Mouse (Mus musculus) forebrain, embryonic 15.5 days (tissue): Measurements from ENCODE around the gene Ptar1. TPM values are rescaled to one million over a fixed set of nuclear protein-coding genes. Genes with fewer than 3 reads are reported as not detected.

Source experiments
- ATAC-seq: fragments of 200-750 bp; cut with Nextera tagmentation; replicated peaks from 2 replicates; pipeline ENCODE4 v1.8.0; 2017; ENCODE audit warnings: mild to moderate bottlenecking, moderate TSS enrichment, moderate library complexity
- H3K27ac ChIP-seq: fragments of 300-500 bp; sonication (generic); replicated peaks from 2 replicates; pipeline ENCODE4 v1.5.1; 2015; ENCODE audit warnings: mild to moderate bottlenecking, inconsistent platforms
- H3K27me3 ChIP-seq: fragments of 300-500 bp; sonication (generic); 2 replicates; pipeline ENCODE4 v1.6.1; 2015; ENCODE audit warnings: inconsistent platforms
- H3K36me3 ChIP-seq: fragments of 300-500 bp; sonication (generic); 2 replicates; pipeline ENCODE4 v1.6.1; 2015; ENCODE audit warnings: mild to moderate bottlenecking, inconsistent platforms
- H3K4me1 ChIP-seq: fragments of 300-500 bp; sonication (generic); 2 replicates; pipeline ENCODE4 v1.6.1; 2015; ENCODE audit warnings: inconsistent platforms
- H3K4me2 ChIP-seq: fragments of 300-500 bp; sonication (generic); replicated peaks from 2 replicates; pipeline ENCODE4 v1.6.1; 2015; ENCODE audit warnings: mild to moderate bottlenecking, inconsistent platforms
- H3K4me3 ChIP-seq: fragments of 300-500 bp; sonication (generic); 2 replicates; pipeline ENCODE4 v1.5.1; 2015; ENCODE audit warnings: mild to moderate bottlenecking, inconsistent platforms
- H3K9ac ChIP-seq: fragments of 300-500 bp; sonication (generic); replicated peaks from 2 replicates; pipeline ENCODE4 v1.6.1; 2015; ENCODE audit warnings: mild to moderate bottlenecking, inconsistent platforms
- H3K9me3 ChIP-seq: fragments of 300-500 bp; sonication (generic); 2 replicates; pipeline ENCODE4 v1.6.1; 2016; ENCODE audit warnings: inconsistent platforms
- WGBS: fragments of 180-500 bp; shearing (Covaris S2); methylation state at CpG from one replicate; pipeline ENCODE4 v1.1.7; 2015; ENCODE audit warnings: mixed read lengths; 5-methylcytosine and 5-hydroxymethylcytosine counted together
- polyA plus RNA-seq: library from polyadenylated mRNA; unstranded; fragments of >200 nt; fragmentation: Nextera tagmentation; extraction: Ambion mirVana; gene quantifications from 2 replicates; pipeline ENCODE4 v1.2.1, GENCODE M21; 2015

Gene Ptar1
- polyA plus RNA-seq, 1 experiment from 2014 or later = 3.3 TPM

- Histone ChIP-seq H3K27me3 (no peaks in the 10 kb centered on the region), H3K4me1 (peaks cover 28% of the 10 kb centered on the region), H3K27ac (peak overlapping the region; percentile 95), H3K36me3 (no peaks in the 10 kb centered on the region), H3K4me2 (peak overlapping the region; percentile 61), H3K9me3 (no peaks in the 10 kb centered on the region), H3K9ac (peak overlapping the region; percentile 86), H3K4me3 (peak overlapping the region; percentile 89)
- WGBS = 1% methylated on average over 17 of the region's 17 CpGs
- ATAC-seq = no peak; the same call in 1 of the 2 replicates
These were observed 72.2 kb downstream of the Ptar1 start for GRCm38 (mm10) chr19:23759322-23759945.

GRCm38 (mm10) chr19:23763371-23763770 is 76.1 kb downstream of the Ptar1 start:
- no peak overlapping the region for H3K27ac ChIP-seq
- H3K4me3 ChIP-seq = no peak overlapping the region
- WGBS = 91% methylated on average over 6 of the region's 6 CpGs
- no peak for ATAC-seq
- H3K4me2 ChIP-seq = no peak overlapping the region
- H3K9me3 ChIP-seq = no peaks in the 10 kb centered on the region
- peaks cover 24% of the 10 kb centered on the region for H3K4me1 ChIP-seq
- no peaks in the 10 kb centered on the region for H3K27me3 ChIP-seq
- no peak overlapping the region for H3K9ac ChIP-seq
- H3K36me3 ChIP-seq = no peaks in the 10 kb centered on the region

- no peak for ATAC-seq
- Histone ChIP-seq H3K36me3 (no peaks in the 10 kb centered on the region), H3K4me2 (no peak overlapping the region), H3K4me1 (peaks cover 24% of the 10 kb centered on the region), H3K27me3 (no peaks in the 10 kb centered on the region), H3K27ac (no peak overlapping the region), H3K4me3 (no peak overlapping the region), H3K9ac (no peak overlapping the region), H3K9me3 (no peaks in the 10 kb centered on the region)
- WGBS = 39% methylated on average over 2 of the region's 2 CpGs
These were observed 76.8 kb downstream of the Ptar1 start for GRCm38 (mm10) chr19:23764051-23764450.

- no peak overlapping the region for H3K27ac ChIP-seq
- H3K9me3 ChIP-seq = no peaks in the 10 kb centered on the region
- no peaks in the 10 kb centered on the region for H3K36me3 ChIP-seq
- H3K4me3 ChIP-seq = no peak overlapping the region
- H3K4me1 ChIP-seq = peaks cover 19% of the 10 kb centered on the region
- H3K9ac ChIP-seq = no peak overlapping the region
- no peaks in the 10 kb centered on the region for H3K27me3 ChIP-seq
- ATAC-seq = no peak
- 50% methylated on average over 5 of the region's 5 CpGs for WGBS
- H3K4me2 ChIP-seq = no peak overlapping the region
These were observed 81.6 kb downstream of the Ptar1 start for GRCm38 (mm10) chr19:23768864-23769263.

- 14% methylated on average over 10 of the region's 10 CpGs for WGBS
- Histone ChIP-seq H3K4me2 (peak overlapping the region; percentile 25), H3K27ac (peak overlapping the region; percentile 47)
These were observed 83.5 kb downstream of the Ptar1 start for GRCm38 (mm10) chr19:23770494-23771423.

GRCm38 (mm10) chr19:23771971-23772370 is 84.7 kb downstream of the Ptar1 start:
- Histone ChIP-seq H3K4me1 (peaks cover 16% of the 10 kb centered on the region), H3K4me2 (no peak overlapping the region), H3K27me3 (no peaks in the 10 kb centered on the region), H3K27ac (no peak overlapping the region), H3K9ac (no peak overlapping the region), H3K9me3 (no peaks in the 10 kb centered on the region), H3K36me3 (no peaks in the 10 kb centered on the region), H3K4me3 (no peak overlapping the region)
- 81% methylated on average over 7 of the region's 7 CpGs for WGBS
- no peak for ATAC-seq

More at GRCm38 (mm10) chr19:23770494-23771423, 83.5 kb downstream of the Ptar1 start:
- H3K9ac ChIP-seq = no peak overlapping the region
- peaks cover 16% of the 10 kb centered on the region for H3K4me1 ChIP-seq
- H3K4me3 ChIP-seq = 0 out of 2 replicates have a peak overlapping the region, but pooled peaks have one; percentile 3
- H3K27me3 ChIP-seq = no peaks in the 10 kb centered on the region
- peak; percentile 82 for ATAC-seq
- no peaks in the 10 kb centered on the region for H3K36me3 ChIP-seq
- no peaks in the 10 kb centered on the region for H3K9me3 ChIP-seq

GRCm38 (mm10) chr19:23775356-23775755 is 88.1 kb downstream of the Ptar1 start:
- H3K4me3 ChIP-seq = no peak overlapping the region
- no peak overlapping the region for H3K9ac ChIP-seq
- no peaks in the 10 kb centered on the region for H3K27me3 ChIP-seq
- no peak overlapping the region for H3K4me2 ChIP-seq
- WGBS = 61% methylated on average over 6 of the region's 6 CpGs
- peaks cover 9% of the 10 kb centered on the region for H3K4me1 ChIP-seq
- H3K27ac ChIP-seq = 0 out of 2 replicates have a peak overlapping the region, but pooled peaks have one; percentile 11
- no peaks in the 10 kb centered on the region for H3K9me3 ChIP-seq
- peak; percentile 44; the same call in 1 of the 2 replicates for ATAC-seq
- no peaks in the 10 kb centered on the region for H3K36me3 ChIP-seq

- Histone ChIP-seq H3K27me3 (no peaks in the 10 kb centered on the region), H3K27ac (no peak overlapping the region), H3K9me3 (no peaks in the 10 kb centered on the region), H3K4me2 (no peak overlapping the region), H3K36me3 (no peaks in the 10 kb centered on the region), H3K9ac (no peak overlapping the region), H3K4me1 (peaks cover 7% of the 10 kb centered on the region), H3K4me3 (no peak overlapping the region)
- no peak for ATAC-seq
These were observed 91.9 kb downstream of the Ptar1 start for GRCm38 (mm10) chr19:23779130-23779529.

- H3K4me1 ChIP-seq = peaks cover 7% of the 10 kb centered on the region
- 95% methylated on average over 4 of the region's 4 CpGs for WGBS
- no peak overlapping the region for H3K4me2 ChIP-seq
- no peaks in the 10 kb centered on the region for H3K36me3 ChIP-seq
- H3K27ac ChIP-seq = no peak overlapping the region
- H3K27me3 ChIP-seq = no peaks in the 10 kb centered on the region
- H3K9me3 ChIP-seq = no peaks in the 10 kb centered on the region
- H3K4me3 ChIP-seq = no peak overlapping the region
- H3K9ac ChIP-seq = no peak overlapping the region
- ATAC-seq = no peak
These were observed 92.9 kb downstream of the Ptar1 start for GRCm38 (mm10) chr19:23780105-23780504.

Other genes with a start within 250 kb of the Ptar1 start
- gene Mamdc2, start 239.0 kb upstream of the Ptar1 start, polyA plus RNA-seq = 0.95 and 1.2 TPM in 2 replicates
- 1.3 TPM in 2 replicates for gene 1700028P14Rik, start 34.6 kb upstream of the Ptar1 start, polyA plus RNA-seq
- 5.7 and 6.4 TPM in 2 replicates for gene Apba1, start 71.5 kb downstream of the Ptar1 start, polyA plus RNA-seq